In genomic region chr7:49923376-49923775, GRCm38 (mm10) we compare ENCODE assay signal across 9 mouse cellular contexts. TPM values are rescaled to one million over a fixed set of nuclear protein-coding genes. Genes with fewer than 3 reads are reported as not detected.
A peak's percentile ranks its signal among the peaks of the same experiment; 100 is the strongest.
DNase-seq lines count a peak whose midpoint lies in the region; ATAC-seq and TF ChIP-seq lines count a peak whose summit lies in the region.
"Had no signal": no experiment of that assay in that cellular context is flagged by ENCODE, and none has a peak within 500 bp of the region (broad histone marks: within the 10 kb centered on the region; RNA-seq: fewer than 3 reads in every experiment).

No protein-coding gene starts in this region.

- peaks cover 8% of the 10 kb centered on the region for H3K4me1 ChIP-seq in forebrain, embryonic 13.5 days
- no peaks in the 10 kb centered on the region for H3K4me1 ChIP-seq in liver, postnatal 0 days (ENCODE audit: insufficient read depth)
- peaks cover 7% of the 10 kb centered on the region; the same call in 1 of the 2 replicates for H3K4me1 ChIP-seq in neural tube, embryonic 14.5 days (ENCODE audit: control insufficient read depth, insufficient read depth, low read length)
- H3K4me1 ChIP-seq in testis, adult 2 months (ENCODE audit: control insufficient read depth, insufficient read depth, low read length), result peaks cover 10% of the 10 kb centered on the region

- H3K4me3 ChIP-seq in forebrain, embryonic 13.5 days, result no peak overlapping the region
- H3K4me3 ChIP-seq in liver, postnatal 0 days (ENCODE audit: low read depth, low read length), result no peak overlapping the region
- no peak overlapping the region for H3K4me3 ChIP-seq in neural tube, embryonic 14.5 days (ENCODE audit: low read depth, low read length)
- H3K4me3 ChIP-seq in testis, adult 2 months (ENCODE audit: control insufficient read depth, low read depth, low read length), result no peak overlapping the region
- H3K4me3 ChIP-seq: erythroblast, embryonic 14.5 days had no signal

- TF ChIP-seq POLR2A in testis, adult 2 months (IDR thresholded peaks at IDR 0.05; ENCODE audit: control insufficient read depth, low read depth, low read length), result no peak

- intact Hi-C loops in heart, postnatal 10 days (cut with DNase I), result loop anchor here (1.0 to 5.0 kb wide), 2 partner anchors 145 to 306 kb away; partner anchors contain the start of gene Prmt3

- no peak for TF ChIP-seq EP300 in liver, postnatal 0 days (IDR thresholded peaks at IDR 0.05; ENCODE audit: low read depth)

- peaks cover 82% of the 10 kb centered on the region for H3K27me3 ChIP-seq in forebrain, embryonic 13.5 days
- no peaks in the 10 kb centered on the region for H3K27me3 ChIP-seq in liver, postnatal 0 days (ENCODE audit: insufficient read depth, low read length)
- H3K27me3 ChIP-seq in neural tube, embryonic 14.5 days (ENCODE audit: control insufficient read depth, insufficient read depth, low read length), result no peaks in the 10 kb centered on the region
- no peaks in the 10 kb centered on the region for H3K27me3 ChIP-seq in testis, adult 2 months (ENCODE audit: control insufficient read depth, insufficient read depth, low read length)

- under 1% methylated on average over 13 of the region's 13 CpGs for WGBS in forebrain, embryonic 13.5 days
- WGBS in large intestine, adult 2 months, result under 1% methylated on average over 13 of the region's 13 CpGs
- 1% methylated on average over 13 of the region's 13 CpGs for WGBS in liver, postnatal 0 days (ENCODE audit: insufficient replicate concordance)
- under 1% methylated on average over 13 of the region's 13 CpGs for WGBS in neural tube, embryonic 14.5 days

- 0 out of 2 replicates have a peak overlapping the region, but pooled peaks have one; percentile 27 for H3K9ac ChIP-seq in forebrain, embryonic 13.5 days
- H3K9ac ChIP-seq in liver, postnatal 0 days (replicated peaks), result no peak overlapping the region
- peak overlapping the region; percentile 35; the same call in 1 of the 2 replicates for H3K9ac ChIP-seq in neural tube, embryonic 14.5 days (replicated peaks; ENCODE audit: low read depth, low read length)

- peak; percentile 96 for TF ChIP-seq CTCF in liver, postnatal 0 days (IDR thresholded peaks at IDR 0.05; ENCODE audit: low read depth)
- TF ChIP-seq CTCF in testis, adult 2 months (IDR thresholded peaks at IDR 0.05; ENCODE audit: control insufficient read depth, insufficient read depth, insufficient replicate concordance, low read depth, low read length), result peak; percentile 100

- no peaks in the 10 kb centered on the region for H3K36me3 ChIP-seq in forebrain, embryonic 13.5 days (ENCODE audit: poor library complexity, severe bottlenecking)
- H3K36me3 ChIP-seq in liver, postnatal 0 days (replicated peaks; ENCODE audit: insufficient read depth, low read length), result no peaks in the 10 kb centered on the region
- H3K36me3 ChIP-seq in neural tube, embryonic 14.5 days (ENCODE audit: control insufficient read depth, insufficient read depth, low read length), result no peaks in the 10 kb centered on the region
- H3K36me3 ChIP-seq in testis, adult 2 months (ENCODE audit: control insufficient read depth, insufficient read depth, low read length), result no peaks in the 10 kb centered on the region

- peak; percentile 93 for ATAC-seq in forebrain, embryonic 13.5 days
- ATAC-seq in liver, postnatal 0 days, result peak; percentile 73
- peak; percentile 85 for ATAC-seq in neural tube, embryonic 14.5 days (ENCODE audit: low read depth)

- DNase-seq in CD8-positive naive resting alpha-beta T cell, adult 2 months (ENCODE audit: low read depth in 2 of 2, low spot score in 2 of 2), result peak; percentile 14 to 30
- DNase-seq in c-Kit-positive CD71-positive TER-119-negative erythroid progenitor cells, embryonic 14.5 days (ENCODE audit: low read depth), result peak; percentile 42
- peak; percentile 83 to 84 for DNase-seq in heart, postnatal 10 days
- peak; percentile 22 for DNase-seq in large intestine, adult 2 months (ENCODE audit: low read depth, low spot score)
- peak; percentile 71 for DNase-seq in liver, postnatal 0 days

- H3K27ac ChIP-seq in forebrain, embryonic 13.5 days, result peak overlapping the region; percentile 40; the same call in 1 of the 2 replicates
- H3K27ac ChIP-seq in liver, postnatal 0 days (ENCODE audit: low read depth), result no peak overlapping the region
- H3K27ac ChIP-seq in neural tube, embryonic 14.5 days (ENCODE audit: low read depth, low read length), result peak overlapping the region; percentile 83
- H3K27ac ChIP-seq in testis, adult 2 months (ENCODE audit: control insufficient read depth, insufficient read depth, low read depth, low read length), result no peak overlapping the region

- H3K4me2 ChIP-seq in forebrain, embryonic 13.5 days, result peak overlapping the region; percentile 27
- H3K4me2 ChIP-seq in liver, postnatal 0 days (ENCODE audit: low read depth, low read length), result peak overlapping the region; percentile 35
- no peak overlapping the region; the same call in 1 of the 2 replicates for H3K4me2 ChIP-seq in neural tube, embryonic 14.5 days (ENCODE audit: low read depth, low read length)

- H3K9me3 ChIP-seq in forebrain, embryonic 13.5 days (replicated peaks), result peaks cover 7% of the 10 kb centered on the region; the same call in 1 of the 2 replicates
- 0 out of 2 replicates have a peak, but pooled peaks cover 3% of the 10 kb centered on the region for H3K9me3 ChIP-seq in liver, postnatal 0 days (ENCODE audit: low read length)
- no peaks in the 10 kb centered on the region for H3K9me3 ChIP-seq in neural tube, embryonic 14.5 days (ENCODE audit: control insufficient read depth, low read length)

RNA-seq across cellular contexts. Expression of gene Slc6a5, which starts 13.4 kb away (rescaled TPM):
- 0.08 TPM in 1 of 2 replicates, not detected in the other for polyA plus RNA-seq in forebrain, embryonic 13.5 days (2015; fragmentation: Nextera tagmentation; extraction: Ambion mirVana)
- total RNA-seq in heart, postnatal 10 days (2021), result not detected
- polyA plus RNA-seq in large intestine, adult 2 months (2012; rRNA removed), result not detected in 2 replicates
- not detected in 2 replicates for polyA plus RNA-seq in liver, postnatal 0 days (2015; fragmentation: Nextera tagmentation; extraction: Ambion mirVana)
- polyA plus RNA-seq in neural tube, embryonic 14.5 days (2014; fragmentation: Nextera tagmentation; extraction: Ambion mirVana), result 14.3 and 16.6 TPM in 2 replicates
- 0.01 and 0.04 TPM in 2 replicates for polyA plus RNA-seq in testis, adult 2 months (2012; rRNA removed)
- polyA plus RNA-seq: erythroblast, embryonic 14.5 days had no signal

RNA-seq across cellular contexts. Expression of gene Nell1, which starts 51.3 kb away (rescaled TPM):
- 2.9 and 4.2 TPM in 2 replicates for polyA plus RNA-seq in forebrain, embryonic 13.5 days (2015; fragmentation: Nextera tagmentation; extraction: Ambion mirVana)
- total RNA-seq in heart, postnatal 10 days (2021), result under 1 TPM in 1 of 2 experiments, not detected in 1; 0.10 TPM
- 0.38 and 0.73 TPM in 2 replicates for polyA plus RNA-seq in large intestine, adult 2 months (2012; rRNA removed)
- polyA plus RNA-seq in liver, postnatal 0 days (2015; fragmentation: Nextera tagmentation; extraction: Ambion mirVana), result not detected in 2 replicates
- polyA plus RNA-seq in neural tube, embryonic 14.5 days (2014; fragmentation: Nextera tagmentation; extraction: Ambion mirVana), result 40.5 and 51.3 TPM in 2 replicates
- 0.22 and 0.28 TPM in 2 replicates for polyA plus RNA-seq in testis, adult 2 months (2012; rRNA removed)
- polyA plus RNA-seq: erythroblast, embryonic 14.5 days had no signal

Comparison
In these comparisons a context has a peak if more than half of its experiments do, and no peak if none do; other contexts are left out.
1. DNase-seq: peak in every context shown above with its lines; median percentile 84 in heart, postnatal 10 days; 71 in liver, postnatal 0 days; 42 in c-Kit-positive CD71-positive TER-119-negative erythroid progenitor cells, embryonic 14.5 days; 22 in CD8-positive naive resting alpha-beta T cell, adult 2 months; 22 in large intestine, adult 2 months.
2. H3K27ac ChIP-seq: peak in forebrain, embryonic 13.5 days (single experiment) and neural tube, embryonic 14.5 days (single experiment); none in liver, postnatal 0 days (single experiment) and testis, adult 2 months (single experiment).
3. RNA of gene Slc6a5, which starts 13.4 kb away (polyA plus RNA-seq): 14.3 to 16.6 TPM in neural tube, embryonic 14.5 days; 0.01 to 0.04 TPM in testis, adult 2 months, 0.08 TPM in forebrain, embryonic 13.5 days, not detected in large intestine, adult 2 months and not detected in liver, postnatal 0 days; every median in the first group is over 10 times any median in the second.
4. Peak in every context shown above with its lines, with median percentiles within 50 percentile points of each other: ATAC-seq.